Mouse (Mus musculus) gastrocnemius, adult 2 months (tissue): ENCODE measurements at regions not wholly inside any gene's neighbourhood (a gene's known extent, or its start where the extent isn't known, plus 50 kb on each side); places are given as distances from the start of the nearest gene placed in this dataset.

Experiments
- DNase-seq: peaks from one replicate; pipeline ENCODE4 v3.0.0; 2022
- H3K27ac ChIP-seq: fragments of 200-600 bp; 2 replicates; pipeline ENCODE4 v1.8.1; 2022; ENCODE audit warnings: mild to moderate bottlenecking
- H3K4me3 ChIP-seq: fragments of 200-600 bp; 2 replicates; pipeline ENCODE4 v1.8.1; 2022; ENCODE audit warnings: mild to moderate bottlenecking, moderate library complexity
- CTCF ChIP-seq: fragments of 200-600 bp; IDR thresholded peaks from 2 replicates; pipeline ENCODE4 v1.8.1; 2022; ENCODE audit warnings: antibody characterized with exemption, mild to moderate bottlenecking, moderate library complexity
- intact Hi-C: fragments of 180-260 bp; cut with DNase I; formaldehyde crosslinking; loops from one replicate; pipeline ENCODE4 v1.15.1; 2025

DNA sequence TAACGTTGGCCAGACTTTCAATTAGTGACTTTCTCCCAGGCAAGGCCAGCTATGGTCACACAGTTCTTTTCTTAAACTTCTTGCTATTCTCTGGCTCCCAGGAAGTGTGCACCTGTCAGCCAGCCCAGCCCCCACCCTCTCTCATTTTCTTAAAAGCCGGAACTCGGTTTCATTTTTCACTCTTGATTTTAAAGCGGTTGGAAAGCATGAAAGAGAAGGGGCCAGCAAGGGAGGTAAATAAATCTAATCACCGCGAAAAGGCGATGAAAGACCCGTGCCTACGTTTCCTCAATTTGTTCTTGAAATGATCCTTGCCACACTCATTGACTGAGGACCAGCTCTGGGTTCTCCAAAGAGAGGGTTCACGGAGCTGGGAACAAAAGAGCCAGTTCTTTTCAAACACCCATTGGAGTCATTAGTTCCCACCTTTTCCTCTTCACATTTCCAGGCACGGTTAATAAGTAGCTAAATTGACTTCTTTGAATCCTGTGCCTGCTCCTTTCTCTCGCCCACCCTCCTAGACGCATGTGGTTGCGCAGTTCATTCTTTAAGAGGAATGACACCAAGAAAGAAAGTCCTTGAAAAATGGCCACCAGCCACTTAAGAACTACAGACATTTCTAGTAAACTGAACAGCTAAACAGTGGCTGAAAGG lies 311.6 kb downstream of the Setd4 start:
- Histone ChIP-seq H3K4me3 (no peak overlapping the region), H3K27ac (no peak overlapping the region)
- intact Hi-C loops, result loop anchor here (2.0 kb wide), 2 partner anchors 162 to 726 kb away; no protein-coding TSS in a partner anchor
- TF ChIP-seq CTCF, result no peak
- no peak for DNase-seq

DNA sequence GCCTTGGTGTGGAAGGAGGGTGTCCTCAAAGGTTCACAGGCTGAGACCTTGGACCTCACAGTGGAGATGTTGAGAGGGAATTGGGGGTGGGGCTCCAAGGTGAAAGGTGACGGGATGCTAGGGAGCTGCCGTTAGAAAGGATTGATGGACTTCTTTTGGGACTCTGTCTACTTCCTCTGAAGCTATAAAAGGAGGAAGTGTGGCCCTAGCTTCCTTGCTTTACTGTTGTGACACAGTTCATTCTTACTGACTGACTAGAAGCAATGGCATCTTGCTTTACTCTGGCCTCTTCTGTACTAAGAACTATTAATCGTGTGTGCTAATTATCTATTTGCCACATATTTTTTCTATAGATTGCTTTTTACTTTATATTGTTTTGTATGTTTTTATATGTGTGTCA lies 315.8 kb downstream of the Setd4 start:
- no peak for DNase-seq
- intact Hi-C loops, result no loop called here
- H3K4me3 ChIP-seq, result no peak overlapping the region
- TF ChIP-seq CTCF, result no peak
- no peak overlapping the region for H3K27ac ChIP-seq

DNA sequence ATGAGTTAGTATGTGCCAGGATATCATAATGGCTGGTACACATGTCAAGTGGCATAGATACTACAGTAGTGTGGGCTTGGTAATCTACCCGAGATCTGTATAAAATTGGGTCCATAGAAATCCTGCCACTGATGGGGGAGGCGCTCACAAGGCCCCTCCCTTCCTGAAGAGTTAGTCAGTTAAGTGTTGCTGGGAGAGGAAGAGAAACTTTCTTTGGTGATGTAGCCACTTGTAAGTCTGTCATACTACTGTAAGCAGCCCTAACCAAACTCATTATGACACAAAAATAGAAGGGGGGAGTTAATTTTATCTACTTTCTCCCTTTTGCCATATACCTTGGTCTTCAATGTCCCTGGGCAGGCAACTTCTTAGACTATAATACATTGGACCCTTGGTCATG lies 316.3 kb downstream of the Setd4 start:
- Histone ChIP-seq H3K4me3 (no peak overlapping the region), H3K27ac (no peak overlapping the region)
- TF ChIP-seq CTCF, result no peak
- no peak for DNase-seq
- intact Hi-C loops, result no loop called here

DNA sequence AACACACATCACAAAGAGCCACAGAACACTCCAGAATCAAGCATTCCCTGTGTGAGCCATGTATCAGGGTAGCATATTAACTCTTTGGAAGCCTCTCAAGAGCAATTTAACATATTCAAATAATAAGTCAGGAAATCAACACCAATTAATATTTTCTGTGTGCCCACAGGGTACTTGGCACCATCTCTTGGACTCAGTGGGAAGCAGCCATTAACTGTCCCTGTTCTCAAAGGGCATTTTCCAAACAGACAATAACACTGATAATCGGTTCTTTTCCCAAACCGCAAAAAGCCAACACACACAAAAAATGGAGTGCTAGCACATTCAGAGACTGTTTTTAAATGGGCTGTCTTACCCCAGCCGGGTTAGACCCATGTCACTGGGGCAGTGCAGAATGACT lies 317.0 kb downstream of the Setd4 start:
- DNase-seq, result no peak
- Histone ChIP-seq H3K27ac (no peak overlapping the region), H3K4me3 (no peak overlapping the region)
- no peak for TF ChIP-seq CTCF
- intact Hi-C loops, result no loop called here

DNA sequence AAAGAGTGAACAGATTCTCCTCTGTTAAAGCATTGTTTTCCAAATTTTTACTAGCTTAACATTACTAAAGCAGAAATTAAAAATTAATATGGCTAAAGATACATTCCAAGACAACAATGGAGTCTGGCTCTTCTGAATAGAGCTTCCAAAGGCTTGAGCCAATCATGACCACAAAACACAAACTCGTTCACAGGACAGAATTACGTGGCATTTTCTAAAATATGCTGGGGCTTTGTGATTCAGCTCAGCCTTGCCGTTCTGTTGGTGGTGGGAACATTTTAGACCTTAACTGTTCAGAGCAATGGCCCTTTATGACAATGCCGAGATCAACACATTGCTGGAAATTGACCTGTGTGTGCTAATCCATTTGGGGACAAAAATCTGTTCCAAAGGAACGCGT lies 318.7 kb downstream of the Setd4 start:
- no peak for DNase-seq
- Histone ChIP-seq H3K27ac (no peak overlapping the region), H3K4me3 (no peak overlapping the region)
- no peak for TF ChIP-seq CTCF
- intact Hi-C loops, result no loop called here

DNA sequence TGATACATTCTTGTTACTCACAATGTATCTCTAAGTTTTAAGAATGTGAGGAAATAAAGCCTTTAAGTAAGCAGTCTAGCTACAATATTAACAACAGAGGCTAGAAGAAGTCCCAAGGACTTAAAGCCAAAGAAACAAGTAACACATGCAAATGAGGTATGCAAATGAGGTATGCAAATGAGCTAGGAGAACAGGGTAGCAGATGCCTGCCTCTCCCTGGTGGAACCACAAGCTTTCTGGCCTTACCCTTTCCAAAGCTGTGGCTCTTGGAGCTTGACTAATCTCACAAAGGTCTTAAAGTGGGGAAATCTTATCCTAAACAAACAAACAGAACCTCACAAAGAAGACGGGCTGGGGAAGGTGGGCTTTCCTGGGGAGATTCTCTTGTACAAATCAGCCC lies 322.1 kb downstream of the Setd4 start:
- no peak for TF ChIP-seq CTCF
- Histone ChIP-seq H3K27ac (no peak overlapping the region), H3K4me3 (no peak overlapping the region)
- intact Hi-C loops, result no loop called here
- no peak for DNase-seq

DNA sequence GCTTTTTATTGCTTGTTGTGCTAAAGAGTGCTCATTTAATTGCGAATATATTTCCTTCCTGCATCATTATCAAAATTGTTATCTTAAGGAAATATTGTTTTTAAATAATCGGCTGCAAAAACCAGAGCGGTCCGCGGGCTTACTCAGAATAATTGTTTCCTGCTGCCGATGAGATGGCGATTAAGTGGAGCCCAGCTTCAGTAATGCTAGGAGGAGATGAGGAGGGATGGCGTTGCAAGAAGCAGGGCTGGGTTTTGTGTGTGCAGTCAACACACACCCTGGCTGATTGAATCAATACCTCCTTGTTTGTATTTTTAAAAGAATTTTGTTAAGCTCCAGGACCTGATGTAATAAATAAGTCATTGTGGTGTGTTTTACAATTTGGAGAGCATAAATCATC lies 331.2 kb downstream of the Setd4 start:
- TF ChIP-seq CTCF, result no peak
- H3K4me3 ChIP-seq, result no peak overlapping the region
- DNase-seq, result no peak
- no peak overlapping the region for H3K27ac ChIP-seq
- intact Hi-C loops, result no loop called here

DNA sequence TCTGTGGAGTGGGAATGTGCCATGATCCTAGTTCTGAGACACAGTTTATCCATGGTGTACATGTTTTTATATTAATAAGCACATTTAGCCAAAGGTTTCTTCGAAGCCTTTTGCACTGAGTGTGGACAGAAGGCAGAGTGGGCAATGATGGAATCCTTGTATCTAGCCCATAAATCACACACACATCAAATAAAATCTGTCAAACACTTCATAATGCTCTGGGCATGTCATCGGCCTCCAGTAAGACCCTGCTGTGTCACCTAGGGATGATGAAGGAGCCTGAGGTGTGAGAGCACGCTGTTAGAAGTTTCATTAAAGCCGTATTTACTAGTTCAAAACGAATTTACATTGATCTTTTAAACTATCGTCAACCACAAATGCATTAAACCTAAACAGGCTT lies 331.7 kb downstream of the Setd4 start:
- Histone ChIP-seq H3K27ac (no peak overlapping the region), H3K4me3 (no peak overlapping the region)
- no peak for TF ChIP-seq CTCF
- no peak for DNase-seq
- intact Hi-C loops, result no loop called here

DNA sequence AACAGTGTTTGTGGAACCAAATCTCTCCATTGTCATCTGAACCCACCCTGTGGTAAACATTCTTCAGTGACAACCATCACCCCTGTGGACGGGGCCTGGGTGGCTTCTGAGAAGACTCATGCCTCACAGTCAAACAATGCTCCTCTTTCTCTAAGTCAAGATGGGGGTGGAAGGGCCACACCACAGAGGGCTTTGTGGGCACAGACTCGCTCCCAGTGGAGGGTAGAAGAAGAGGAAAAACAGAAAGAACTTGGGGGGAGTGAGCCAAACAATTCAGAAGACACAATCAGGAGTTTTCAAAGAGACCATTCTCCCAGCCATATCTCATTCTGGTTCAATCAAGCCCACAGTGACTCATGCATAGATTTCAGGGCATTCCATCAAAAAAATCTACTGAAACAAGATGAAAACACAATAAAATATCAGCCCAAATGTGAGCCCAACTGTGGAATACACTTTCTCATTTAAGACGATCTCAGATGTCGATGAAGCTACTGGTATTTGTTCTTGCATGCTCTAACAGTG lies 339.7 kb downstream of the Setd4 start:
- intact Hi-C loops, result no loop called here
- Histone ChIP-seq H3K4me3 (no peak overlapping the region), H3K27ac (no peak overlapping the region)
- no peak for TF ChIP-seq CTCF
- DNase-seq, result no peak

DNA sequence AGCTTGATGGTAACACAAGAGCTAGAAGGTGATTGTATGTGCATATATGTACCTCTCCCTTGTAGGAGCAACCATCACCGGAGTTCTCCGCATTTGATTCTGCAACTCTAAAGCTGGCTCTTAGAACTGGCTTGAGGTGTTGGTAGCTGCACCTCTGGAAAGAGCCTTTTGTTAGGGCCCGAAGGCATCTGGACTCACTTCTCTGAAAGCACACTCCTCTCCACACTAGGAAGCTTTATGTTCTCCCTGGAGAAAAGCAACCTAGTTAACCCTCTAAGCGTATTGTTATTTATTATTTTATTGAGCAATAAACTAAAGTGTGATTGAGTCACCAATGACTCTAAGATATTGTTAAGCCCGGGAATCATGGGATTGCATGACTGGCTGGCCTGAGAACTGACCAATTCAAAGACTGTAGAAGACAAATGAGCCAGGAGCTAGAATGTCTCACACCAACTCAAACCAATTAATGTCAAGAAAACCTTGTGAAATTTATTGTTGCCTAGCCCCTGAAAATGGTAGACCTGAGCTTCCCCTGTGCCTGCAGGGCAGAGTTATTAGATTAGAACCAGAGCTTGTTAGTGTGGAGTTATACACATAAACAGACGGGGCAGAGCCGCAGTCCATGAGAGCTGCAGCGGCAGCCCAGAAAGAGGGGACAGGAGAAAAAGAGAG lies 340.6 kb downstream of the Setd4 start:
- TF ChIP-seq CTCF, result no peak
- H3K27ac ChIP-seq, result no peak overlapping the region
- no peak overlapping the region for H3K4me3 ChIP-seq
- intact Hi-C loops, result no loop called here
- DNase-seq, result no peak

DNA sequence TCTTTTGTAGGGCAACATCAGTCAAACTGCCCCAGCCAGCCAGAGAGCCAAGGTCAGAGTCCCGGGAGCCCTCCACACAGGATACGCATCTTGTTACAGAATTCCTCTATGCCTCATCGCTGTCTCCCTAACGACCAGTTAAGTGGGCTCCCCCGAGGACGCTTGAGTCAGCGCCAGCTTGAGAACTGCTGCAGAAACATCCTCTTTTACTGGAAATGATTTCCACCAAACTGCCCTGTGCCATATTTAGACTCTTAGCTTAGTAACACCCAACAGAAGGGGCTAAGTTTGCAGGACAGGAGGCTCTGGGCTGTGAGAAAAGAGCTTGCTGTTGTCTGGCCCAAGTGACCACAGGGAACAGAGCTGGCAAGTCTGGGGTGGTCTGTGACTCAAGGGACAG lies 357.0 kb downstream of the Setd4 start:
- no peak overlapping the region for H3K27ac ChIP-seq
- no peak for TF ChIP-seq CTCF
- intact Hi-C loops, result no loop called here
- peak; percentile 46 for DNase-seq
- H3K4me3 ChIP-seq, result no peak overlapping the region

DNA sequence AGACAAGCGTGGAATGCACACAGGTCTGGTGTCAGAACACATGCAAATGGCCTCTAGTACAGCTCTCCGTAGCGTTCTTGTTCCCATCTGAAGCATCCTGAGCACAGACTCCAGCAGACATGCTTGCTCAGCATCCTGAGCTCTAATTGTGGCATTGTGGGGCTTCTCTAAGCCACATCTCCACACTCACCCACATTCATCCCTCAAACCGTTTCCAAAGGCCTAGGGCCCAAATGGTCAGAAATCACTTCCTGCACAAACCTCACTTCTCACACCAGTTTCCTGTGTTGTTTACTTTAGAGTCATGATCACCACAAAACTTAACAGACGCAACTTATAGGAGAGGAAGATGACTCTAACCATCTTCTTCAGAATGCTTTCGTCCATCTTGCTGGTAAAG lies 358.1 kb downstream of the Setd4 start:
- no peak for TF ChIP-seq CTCF
- Histone ChIP-seq H3K27ac (no peak overlapping the region), H3K4me3 (no peak overlapping the region)
- intact Hi-C loops, result no loop called here
- DNase-seq, result no peak

DNA sequence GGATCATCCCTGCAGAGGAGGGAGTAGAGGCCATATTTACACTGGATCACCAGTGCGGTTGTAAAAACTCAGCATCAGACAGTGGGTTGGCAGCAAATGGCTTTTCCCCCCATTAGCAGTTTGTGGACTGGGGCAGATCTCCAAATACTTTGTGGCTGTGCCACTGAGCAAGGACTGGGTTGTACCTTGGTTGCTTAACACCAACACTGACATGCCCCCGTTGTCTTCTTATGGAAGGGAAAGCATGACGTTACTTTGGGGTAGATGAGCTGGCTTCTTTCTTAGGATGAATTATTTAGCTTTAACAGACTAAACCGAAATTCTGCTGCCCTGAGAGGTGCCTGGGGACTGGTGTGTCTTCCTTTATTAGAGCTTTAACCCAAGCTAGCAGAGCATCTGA lies 365.0 kb downstream of the Setd4 start:
- H3K4me3 ChIP-seq, result no peak overlapping the region
- no peak for DNase-seq
- intact Hi-C loops, result no loop called here
- no peak overlapping the region for H3K27ac ChIP-seq
- TF ChIP-seq CTCF, result no peak

DNA sequence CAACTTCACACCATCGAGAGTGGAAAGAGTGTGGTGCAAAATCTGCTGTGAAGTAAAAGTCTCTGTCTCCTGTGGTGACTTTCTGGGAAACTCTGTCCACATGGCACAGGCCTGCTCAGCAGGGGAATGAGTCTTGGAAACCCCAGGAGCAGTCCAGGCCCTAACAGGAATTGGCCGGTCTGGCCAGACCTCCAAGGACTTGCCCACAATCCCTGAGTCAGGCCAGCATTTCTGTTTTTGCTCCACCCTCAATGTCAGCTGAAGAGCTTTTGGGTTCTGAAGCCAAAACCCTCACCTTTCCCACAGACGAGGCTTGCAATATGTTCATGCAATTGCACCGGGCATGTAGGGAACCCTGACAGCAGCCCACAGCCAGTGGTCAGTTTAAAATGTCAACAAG lies 365.5 kb downstream of the Setd4 start:
- intact Hi-C loops, result no loop called here
- TF ChIP-seq CTCF, result no peak
- no peak overlapping the region for H3K4me3 ChIP-seq
- no peak overlapping the region for H3K27ac ChIP-seq
- no peak for DNase-seq
